Mouse (Mus musculus) embryonic facial prominence, embryonic 10.5 days (tissue): ENCODE measurements at regions not wholly inside any gene's neighbourhood (a gene's known extent, or its start where the extent isn't known, plus 50 kb on each side); places are given as distances from the start of the nearest gene placed in this dataset.

Source experiments
- DNase-seq: peaks from one replicate; pipeline ENCODE4 v3.0.0-alpha.2; 2017; ENCODE audit warnings: low spot score
- H3K27ac ChIP-seq: fragments of 300-500 bp; sonication (generic); replicated peaks from 2 replicates; pipeline ENCODE4 v1.5.1; 2016; ENCODE audit warnings: mild to moderate bottlenecking
- H3K27me3 ChIP-seq: fragments of 300-500 bp; sonication (generic); replicated peaks from 2 replicates; pipeline ENCODE4 v1.6.1; 2016; ENCODE audit warnings: low read depth, mild to moderate bottlenecking; ENCODE audit not compliant: poor library complexity, severe bottlenecking
- H3K36me3 ChIP-seq: fragments of 300-500 bp; sonication (generic); replicated peaks from 2 replicates; pipeline ENCODE4 v1.6.1; 2016; ENCODE audit warnings: mild to moderate bottlenecking, moderate library complexity
- H3K4me1 ChIP-seq: fragments of 300-500 bp; sonication (generic); 2 replicates; pipeline ENCODE4 v1.6.1; 2016
- H3K4me3 ChIP-seq: fragments of 300-500 bp; sonication (generic); 2 replicates; pipeline ENCODE4 v1.5.1; 2016; ENCODE audit warnings: mild to moderate bottlenecking, moderate library complexity
- H3K9me3 ChIP-seq: fragments of 300-500 bp; sonication (generic); 2 replicates; pipeline ENCODE4 v1.6.1; 2016; ENCODE audit warnings: mild to moderate bottlenecking
- WGBS: fragments of 180-500 bp; shearing (Covaris S2); methylation state at CpG from one replicate; pipeline ENCODE4 v1.1.7; 2016; 5-methylcytosine and 5-hydroxymethylcytosine counted together

DNA sequence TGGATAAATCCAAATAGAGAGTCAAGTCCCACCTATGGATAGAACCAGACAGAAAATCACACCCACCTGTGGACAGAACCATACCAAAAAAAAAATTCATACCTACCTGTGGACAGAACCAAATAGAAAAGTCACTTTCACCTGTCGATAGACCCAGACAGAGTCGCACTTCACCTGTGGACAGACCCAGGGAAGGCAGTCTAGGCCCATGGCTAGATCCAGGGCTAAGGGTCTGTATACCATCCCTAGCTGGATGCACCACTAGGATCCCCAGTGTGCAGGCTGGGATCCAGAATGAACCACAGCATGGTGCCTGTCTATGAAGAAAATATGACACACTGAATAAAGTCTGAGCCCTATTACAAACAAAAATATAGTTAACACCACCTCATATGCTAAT is 246.9 kb upstream of the Zdhhc25 start:
- Histone ChIP-seq H3K36me3 (no peaks in the 10 kb centered on the region), H3K27ac (no peak overlapping the region), H3K4me3 (no peak overlapping the region), H3K9me3 (no peaks in the 10 kb centered on the region), H3K4me1 (no peaks in the 10 kb centered on the region), H3K27me3 (no peaks in the 10 kb centered on the region)
- no peak for DNase-seq
- WGBS = 94% methylated on average over 2 of the region's 2 CpGs

GRCm38 (mm10) chr15:88360375-88361035 is 239.6 kb upstream of the Zdhhc25 start:
- H3K27me3 ChIP-seq = no peaks in the 10 kb centered on the region
- peaks cover 26% of the 10 kb centered on the region for H3K4me1 ChIP-seq
- H3K36me3 ChIP-seq = no peaks in the 10 kb centered on the region
- no peaks in the 10 kb centered on the region for H3K9me3 ChIP-seq
- no peak for DNase-seq
- 41% methylated on average over 12 of the region's 12 CpGs for WGBS
- H3K4me3 ChIP-seq = no peak overlapping the region
- H3K27ac ChIP-seq = no peak overlapping the region

GRCm38 (mm10) chr15:88361351-88361750 is 238.8 kb upstream of the Zdhhc25 start:
- H3K4me3 ChIP-seq = no peak overlapping the region
- no peak for DNase-seq
- H3K4me1 ChIP-seq = peaks cover 26% of the 10 kb centered on the region
- WGBS = 70% methylated on average over 5 of the region's 5 CpGs
- no peaks in the 10 kb centered on the region for H3K36me3 ChIP-seq
- no peaks in the 10 kb centered on the region for H3K27me3 ChIP-seq
- no peak overlapping the region for H3K27ac ChIP-seq
- no peaks in the 10 kb centered on the region for H3K9me3 ChIP-seq

DNA sequence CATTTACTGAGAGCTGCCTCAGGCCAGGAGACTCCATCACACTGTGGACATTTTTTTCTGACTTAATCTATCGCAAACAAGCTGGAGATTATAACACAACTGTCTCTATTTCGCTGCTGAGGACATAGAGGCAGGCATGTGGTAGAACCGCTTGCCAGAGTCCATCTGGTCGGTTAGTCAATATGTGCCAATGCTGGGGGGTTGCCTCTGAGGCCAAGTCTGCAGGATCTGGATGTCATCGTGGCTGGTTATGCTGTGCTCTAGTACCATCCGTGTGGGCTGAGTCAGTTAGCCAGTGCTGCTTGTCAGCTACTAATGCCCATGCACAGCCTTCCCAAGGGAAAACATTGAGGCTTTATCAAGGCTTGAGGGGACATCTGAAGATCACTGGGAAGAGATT is 237.1 kb upstream of the Zdhhc25 start:
- Histone ChIP-seq H3K4me3 (no peak overlapping the region), H3K36me3 (no peaks in the 10 kb centered on the region), H3K4me1 (peaks cover 26% of the 10 kb centered on the region), H3K27me3 (no peaks in the 10 kb centered on the region), H3K9me3 (no peaks in the 10 kb centered on the region), H3K27ac (no peak overlapping the region)
- DNase-seq = no peak
- 63% methylated on average over 6 of the region's 6 CpGs for WGBS

GRCm38 (mm10) chr15:88370366-88370765 is 229.7 kb upstream of the Zdhhc25 start:
- no peak for DNase-seq
- Histone ChIP-seq H3K36me3 (no peaks in the 10 kb centered on the region), H3K4me3 (no peak overlapping the region), H3K9me3 (no peaks in the 10 kb centered on the region), H3K27me3 (no peaks in the 10 kb centered on the region), H3K27ac (no peak overlapping the region), H3K4me1 (no peaks in the 10 kb centered on the region)
- WGBS = 90% methylated on average over 5 of the region's 5 CpGs

DNA sequence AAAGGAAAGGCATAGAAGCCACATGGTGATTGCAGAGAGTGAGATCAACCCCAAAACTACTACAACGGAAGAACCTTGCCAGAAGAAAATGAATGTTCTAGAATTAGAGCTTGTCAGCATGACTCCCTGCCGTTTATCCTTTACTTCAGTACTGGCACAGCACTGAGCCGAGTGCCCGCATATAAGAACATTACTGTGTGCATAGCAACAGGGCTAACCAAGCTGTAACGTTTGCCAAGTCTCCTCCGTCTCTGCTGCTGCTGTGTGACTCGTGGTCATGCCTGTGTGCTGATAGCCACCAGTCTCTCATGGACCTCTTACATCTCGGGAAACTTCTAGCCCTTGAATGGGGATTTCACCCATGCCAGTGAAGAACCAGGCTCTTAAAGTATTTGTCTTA is 228.1 kb upstream of the Zdhhc25 start:
- Histone ChIP-seq H3K4me3 (no peak overlapping the region), H3K27me3 (no peaks in the 10 kb centered on the region), H3K4me1 (no peaks in the 10 kb centered on the region), H3K27ac (no peak overlapping the region), H3K36me3 (no peaks in the 10 kb centered on the region), H3K9me3 (no peaks in the 10 kb centered on the region)
- WGBS = 83% methylated on average over 8 of the region's 8 CpGs
- DNase-seq = no peak

- DNase-seq = no peak
- Histone ChIP-seq H3K27ac (no peak overlapping the region), H3K36me3 (no peaks in the 10 kb centered on the region), H3K9me3 (no peaks in the 10 kb centered on the region), H3K4me1 (no peaks in the 10 kb centered on the region), H3K4me3 (no peak overlapping the region), H3K27me3 (0 out of 2 replicates have a peak, but pooled peaks cover 3% of the 10 kb centered on the region)
- WGBS = 73% methylated on average over 6 of the region's 6 CpGs
Measured at GRCm38 (mm10) chr15:88373923-88374322, 226.2 kb upstream of the Zdhhc25 start.

- peaks cover 13% of the 10 kb centered on the region for H3K4me1 ChIP-seq
- 82% methylated on average over 7 of the region's 7 CpGs for WGBS
- H3K27me3 ChIP-seq = 0 out of 2 replicates have a peak, but pooled peaks cover 6% of the 10 kb centered on the region
- no peaks in the 10 kb centered on the region for H3K36me3 ChIP-seq
- no peak overlapping the region for H3K27ac ChIP-seq
- no peak for DNase-seq
- H3K4me3 ChIP-seq = no peak overlapping the region
- H3K9me3 ChIP-seq = no peaks in the 10 kb centered on the region
Measured at GRCm38 (mm10) chr15:88379342-88379741, 220.8 kb upstream of the Zdhhc25 start.

- 0 out of 2 replicates have a peak, but pooled peaks cover 6% of the 10 kb centered on the region for H3K27me3 ChIP-seq
- H3K36me3 ChIP-seq = no peaks in the 10 kb centered on the region
- no peak for DNase-seq
- H3K4me3 ChIP-seq = no peak overlapping the region
- WGBS = 22% methylated on average over 6 of the region's 6 CpGs
- no peak overlapping the region for H3K27ac ChIP-seq
- H3K9me3 ChIP-seq = no peaks in the 10 kb centered on the region
- H3K4me1 ChIP-seq = peaks cover 13% of the 10 kb centered on the region
Measured at GRCm38 (mm10) chr15:88379951-88380623, 220.0 kb upstream of the Zdhhc25 start.

- WGBS = 55% methylated on average over 10 of the region's 10 CpGs
- no peaks in the 10 kb centered on the region for H3K9me3 ChIP-seq
- H3K4me1 ChIP-seq = peaks cover 13% of the 10 kb centered on the region
- no peak overlapping the region for H3K27ac ChIP-seq
- no peak for DNase-seq
- H3K4me3 ChIP-seq = no peak overlapping the region
- no peaks in the 10 kb centered on the region for H3K36me3 ChIP-seq
- 0 out of 2 replicates have a peak, but pooled peaks cover 6% of the 10 kb centered on the region for H3K27me3 ChIP-seq
Measured at GRCm38 (mm10) chr15:88381419-88381818, 218.7 kb upstream of the Zdhhc25 start.

- Histone ChIP-seq H3K9me3 (no peaks in the 10 kb centered on the region), H3K27me3 (no peaks in the 10 kb centered on the region), H3K27ac (no peak overlapping the region), H3K4me1 (0 out of 2 replicates have a peak, but pooled peaks cover 5% of the 10 kb centered on the region), H3K36me3 (no peaks in the 10 kb centered on the region), H3K4me3 (no peak overlapping the region)
- DNase-seq = no peak
- WGBS = 88% methylated on average over 2 of the region's 2 CpGs
Measured at GRCm38 (mm10) chr15:88385943-88386342, 214.2 kb upstream of the Zdhhc25 start.

- DNase-seq = no peak
- Histone ChIP-seq H3K27ac (no peak overlapping the region), H3K27me3 (no peaks in the 10 kb centered on the region), H3K36me3 (no peaks in the 10 kb centered on the region), H3K4me3 (no peak overlapping the region), H3K9me3 (no peaks in the 10 kb centered on the region), H3K4me1 (0 out of 2 replicates have a peak, but pooled peaks cover 1% of the 10 kb centered on the region)
- WGBS = 81% methylated on average over 6 of the region's 6 CpGs
Measured at GRCm38 (mm10) chr15:88386711-88387110, 213.4 kb upstream of the Zdhhc25 start.

DNA sequence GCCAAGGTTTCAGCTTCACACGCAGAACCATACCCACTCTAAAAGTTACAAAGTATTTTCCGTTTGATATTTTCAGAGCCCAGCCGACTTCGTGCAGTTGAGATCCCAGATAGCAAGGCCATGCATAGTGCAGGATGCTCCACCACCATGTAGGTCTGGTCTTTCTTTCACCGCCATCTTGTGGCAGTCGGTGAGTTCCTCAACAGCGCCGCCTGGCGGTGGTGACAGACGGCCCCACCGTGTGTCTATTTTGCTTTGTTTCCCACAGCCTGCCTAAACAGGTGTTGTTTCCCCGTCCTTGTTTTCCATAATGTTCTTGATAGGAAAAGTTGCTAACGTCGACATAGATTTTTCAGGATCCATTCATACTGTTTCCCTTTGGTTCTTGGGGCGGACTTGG is 208.3 kb upstream of the Zdhhc25 start:
- no peaks in the 10 kb centered on the region for H3K9me3 ChIP-seq
- no peak for DNase-seq
- WGBS = 83% methylated on average over 15 of the region's 15 CpGs
- no peaks in the 10 kb centered on the region for H3K36me3 ChIP-seq
- no peak overlapping the region for H3K27ac ChIP-seq
- no peak overlapping the region for H3K4me3 ChIP-seq
- H3K4me1 ChIP-seq = peaks cover 6% of the 10 kb centered on the region; the same call in 1 of the 2 replicates
- no peaks in the 10 kb centered on the region for H3K27me3 ChIP-seq
